Mouse (Mus musculus) forebrain, embryonic 16.5 days (tissue): ENCODE results near the gene Wdr83. TPM values are rescaled to one million over a fixed set of nuclear protein-coding genes. Genes with fewer than 3 reads are reported as not detected.
"Not testable (repeated sequence)": the region's sequence is repeated elsewhere in the genome, so short reads cannot be mapped to it uniquely, and the experiment has no call there.

Experiments used
- ATAC-seq: fragments of 200-750 bp; cut with Nextera tagmentation; 2 replicates; pipeline ENCODE4 v1.8.0; 2017; ENCODE audit warnings: mild to moderate bottlenecking, moderate library complexity
- H3K27ac ChIP-seq: fragments of 300-500 bp; sonication (generic); 2 replicates; pipeline ENCODE4 v1.5.1; 2014; ENCODE audit warnings: low read length, control low read depth
- H3K27me3 ChIP-seq: fragments of 300-500 bp; sonication (generic); replicated peaks from 2 replicates; pipeline ENCODE4 v1.6.1; 2014; ENCODE audit warnings: low read length; ENCODE audit not compliant: control insufficient read depth, insufficient read depth
- H3K36me3 ChIP-seq: fragments of 300-500 bp; sonication (generic); 2 replicates; pipeline ENCODE4 v1.6.1; 2014; ENCODE audit not compliant: control insufficient read depth, insufficient read depth
- H3K4me1 ChIP-seq: fragments of 300-500 bp; sonication (generic); replicated peaks from 2 replicates; pipeline ENCODE4 v1.6.1; 2014; ENCODE audit warnings: low read length; ENCODE audit not compliant: control insufficient read depth, insufficient read depth
- H3K4me2 ChIP-seq: fragments of 300-500 bp; sonication (generic); 2 replicates; pipeline ENCODE4 v1.6.1; 2014; ENCODE audit warnings: mild to moderate bottlenecking, low read length, control low read depth
- H3K4me3 ChIP-seq: fragments of 300-500 bp; sonication (generic); replicated peaks from 2 replicates; pipeline ENCODE4 v1.5.1; 2014; ENCODE audit warnings: mild to moderate bottlenecking, low read length, control low read depth
- H3K9ac ChIP-seq: fragments of 300-500 bp; sonication (generic); replicated peaks from 2 replicates; pipeline ENCODE4 v1.6.1; 2014; ENCODE audit warnings: low read depth, low read length, control low read depth
- H3K9me3 ChIP-seq: fragments of 300-500 bp; sonication (generic); 2 replicates; pipeline ENCODE4 v1.6.1; 2016; ENCODE audit warnings: low read length; ENCODE audit not compliant: control insufficient read depth
- whole genome bisulfite sequencing: fragments of 180-500 bp; shearing (Covaris S2); extraction: QIAGEN DNeasy Blood & Tissue Kit; methylation state at CpG from one replicate; pipeline ENCODE4 v1.1.7; 2014; 5-methylcytosine and 5-hydroxymethylcytosine counted together
- polyA plus RNA-seq: library from polyadenylated mRNA; unstranded; fragments of >200 nt; fragmentation: Nextera tagmentation; extraction: Ambion mirVana; gene quantifications from 2 replicates; pipeline ENCODE4 v1.2.1, GENCODE M21; 2015

Wdr83 gene
- polyA plus RNA-seq, 1 experiment from 2014 or later = 61.1 TPM

DNA sequence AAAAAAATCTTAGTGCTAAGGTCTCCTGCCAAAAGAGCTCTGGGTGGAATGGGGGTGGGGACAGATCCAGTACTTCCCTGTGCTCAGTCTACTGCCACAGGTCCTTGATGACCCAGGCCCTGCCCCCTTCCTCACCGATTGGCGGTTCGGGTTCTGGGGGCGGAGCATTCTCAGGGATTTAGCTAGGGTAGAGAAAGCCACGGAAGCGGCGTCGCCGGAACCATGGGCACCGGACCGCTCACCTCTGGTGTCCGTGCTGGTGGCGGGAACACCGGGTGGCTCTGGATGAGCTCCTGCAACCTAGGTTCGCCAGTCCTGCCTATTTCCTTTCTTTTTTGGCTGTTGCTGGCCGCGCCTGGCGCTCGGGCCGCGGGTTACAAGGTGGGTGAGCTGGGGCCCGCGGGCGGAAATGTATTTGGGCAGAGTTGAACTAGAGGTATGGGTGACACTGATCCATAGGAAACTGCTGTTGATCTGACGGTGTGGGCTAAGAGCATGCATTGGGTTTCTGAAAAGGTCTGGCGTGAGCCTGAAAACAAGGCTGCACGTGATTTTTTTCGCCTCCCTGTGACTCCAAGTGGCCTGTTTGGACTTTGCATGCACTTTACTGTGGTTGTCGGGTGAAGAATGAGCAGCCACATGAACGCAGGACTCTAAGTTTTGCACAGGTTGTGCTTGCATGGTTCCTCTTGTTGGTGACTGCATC is 2.2 kb upstream of the Wdr83 start, which contains the start of gene Man2b1:
Gene Man2b1, plus strand, starts transcription at position 163 of the 706 bp plus-strand sequence.
- H3K36me3 ChIP-seq = peaks cover 5% of the 10 kb centered on the region
- H3K9ac ChIP-seq = peak within 1 kb of the TSS; percentile 70
- under 1% methylated on average over 30 of the region's 30 CpGs for WGBS
- H3K4me1 ChIP-seq = peaks cover 34% of the 10 kb centered on the region
- peak within 1 kb of the TSS; percentile 86 for H3K4me2 ChIP-seq
- peak within 1 kb of the TSS; percentile 67 for H3K4me3 ChIP-seq
- peak; percentile 84 for ATAC-seq
- H3K9me3 ChIP-seq = no peaks in the 10 kb centered on the region
- no peaks in the 10 kb centered on the region for H3K27me3 ChIP-seq
- H3K27ac ChIP-seq = no peak within 1 kb of the TSS

DNA sequence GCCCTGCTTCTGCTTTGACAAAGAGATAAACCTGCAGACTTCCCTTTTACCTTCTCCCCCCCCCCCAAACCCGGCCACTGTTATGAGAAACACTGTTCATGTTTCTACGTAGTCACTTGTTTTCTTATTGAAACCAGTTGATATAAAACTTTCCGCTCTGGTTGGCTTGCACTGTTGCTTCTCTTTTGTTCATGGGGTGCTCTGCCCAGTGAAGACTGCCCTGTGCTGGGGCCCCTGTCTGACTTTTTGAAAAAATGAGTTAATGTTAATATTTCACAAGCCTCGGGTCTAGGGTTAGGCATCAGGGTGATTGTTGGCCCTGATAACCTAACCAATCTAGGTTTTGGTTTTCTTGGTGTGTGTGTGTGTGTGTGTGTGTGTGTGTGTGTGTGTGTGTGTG is 1.1 kb upstream of the Wdr83 start:
- ATAC-seq, H3K4me3 ChIP-seq, H3K4me2 ChIP-seq, H3K9ac ChIP-seq, H3K27ac ChIP-seq, H3K27me3 ChIP-seq, H3K36me3 ChIP-seq, H3K9me3 ChIP-seq: not testable (repeated sequence)
- H3K4me1 ChIP-seq = peaks cover 34% of the 10 kb centered on the region
- WGBS = 90% methylated on average over 4 of the region's 4 CpGs

DNA sequence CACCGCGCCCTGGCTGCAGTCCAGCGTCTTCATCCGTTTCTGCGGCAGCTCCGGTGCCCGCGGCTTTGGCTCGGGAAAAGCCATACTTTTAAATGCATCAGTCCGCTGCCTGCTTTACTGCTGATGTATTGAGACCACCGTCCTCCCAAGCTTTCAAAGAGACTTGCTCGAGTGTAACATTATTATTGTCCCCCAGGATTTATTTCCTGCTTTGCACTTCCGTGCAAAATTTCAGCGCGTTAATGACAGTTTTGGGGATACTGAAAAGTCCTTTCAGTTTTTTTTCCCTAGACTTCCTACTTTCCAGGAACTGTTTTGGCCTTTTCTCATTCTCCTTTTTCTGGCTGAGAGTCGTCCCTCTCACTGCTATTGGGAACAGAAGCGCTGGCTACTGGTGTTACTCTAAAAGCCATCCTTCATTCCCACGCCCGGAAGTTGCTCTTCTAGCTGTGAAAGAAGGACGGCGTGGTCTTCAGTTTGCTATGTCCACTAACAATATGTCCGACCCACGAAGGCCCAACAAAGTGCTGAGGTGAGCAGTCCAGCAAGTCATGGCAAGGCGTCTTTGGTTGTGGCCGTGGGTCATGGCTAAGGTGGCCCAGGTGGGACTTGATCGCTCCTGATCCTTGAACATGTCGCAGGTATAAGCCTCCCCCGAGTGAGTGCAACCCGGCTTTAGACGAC is 432 bp downstream of the Wdr83 start, which contains the start of gene Wdr83os:
Gene Wdr83os, plus strand, starts transcription at position 209 of the 684 bp plus-strand sequence.
- no peaks in the 10 kb centered on the region for H3K9me3 ChIP-seq
- under 1% methylated on average over 30 of the region's 30 CpGs for WGBS
- H3K27me3 ChIP-seq = no peaks in the 10 kb centered on the region
- peaks cover 10% of the 10 kb centered on the region for H3K36me3 ChIP-seq
- H3K9ac ChIP-seq = peak within 1 kb of the TSS; percentile 81
- peak within 1 kb of the TSS; percentile 71 for H3K4me2 ChIP-seq
- peaks cover 34% of the 10 kb centered on the region for H3K4me1 ChIP-seq
- ATAC-seq = peak; percentile 16
- H3K4me3 ChIP-seq = peak within 1 kb of the TSS; percentile 57
- H3K27ac ChIP-seq = 0 out of 2 replicates have a peak within 1 kb of the TSS, but pooled peaks have one; percentile 12

DNA sequence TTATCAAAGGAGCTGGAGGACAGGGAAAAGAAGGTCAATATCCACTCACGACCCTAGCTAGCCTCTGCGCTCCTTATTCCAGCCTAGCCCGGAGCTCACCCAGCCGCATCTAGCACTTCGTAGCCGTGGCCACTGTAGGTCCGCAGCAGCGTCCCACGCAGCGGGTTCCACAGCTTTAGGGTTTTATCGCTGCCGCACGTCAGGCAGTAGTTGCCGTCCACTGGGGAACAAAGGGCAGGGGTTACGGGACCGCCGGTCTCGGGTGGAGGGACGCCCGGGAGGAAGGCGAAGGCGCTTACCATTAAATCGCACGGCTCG is 933 bp downstream of the Wdr83 start:
- H3K4me3 ChIP-seq = peak overlapping the region; percentile 57
- peaks cover 12% of the 10 kb centered on the region for H3K36me3 ChIP-seq
- no peak overlapping the region for H3K27ac ChIP-seq
- H3K4me2 ChIP-seq = peak overlapping the region; percentile 71
- no peaks in the 10 kb centered on the region for H3K9me3 ChIP-seq
- H3K4me1 ChIP-seq = peaks cover 34% of the 10 kb centered on the region
- no peak for ATAC-seq
- H3K27me3 ChIP-seq = no peaks in the 10 kb centered on the region
- 1% methylated on average over 25 of the region's 25 CpGs for WGBS
- H3K9ac ChIP-seq = peak overlapping the region; percentile 81

- Histone ChIP-seq H3K4me1 (peaks cover 27% of the 10 kb centered on the region), H3K4me3 (no peak overlapping the region), H3K4me2 (no peak overlapping the region), H3K9me3 (no peaks in the 10 kb centered on the region), H3K9ac (no peak overlapping the region), H3K36me3 (peaks cover 20% of the 10 kb centered on the region), H3K27ac (no peak overlapping the region), H3K27me3 (no peaks in the 10 kb centered on the region)
- WGBS = 0% methylated on average over 2 of the region's 2 CpGs
- peak; percentile 57 for ATAC-seq
Observed at GRCm38 (mm10) chr8:85076993-85077392, 4.1 kb downstream of the Wdr83 start.

DNA sequence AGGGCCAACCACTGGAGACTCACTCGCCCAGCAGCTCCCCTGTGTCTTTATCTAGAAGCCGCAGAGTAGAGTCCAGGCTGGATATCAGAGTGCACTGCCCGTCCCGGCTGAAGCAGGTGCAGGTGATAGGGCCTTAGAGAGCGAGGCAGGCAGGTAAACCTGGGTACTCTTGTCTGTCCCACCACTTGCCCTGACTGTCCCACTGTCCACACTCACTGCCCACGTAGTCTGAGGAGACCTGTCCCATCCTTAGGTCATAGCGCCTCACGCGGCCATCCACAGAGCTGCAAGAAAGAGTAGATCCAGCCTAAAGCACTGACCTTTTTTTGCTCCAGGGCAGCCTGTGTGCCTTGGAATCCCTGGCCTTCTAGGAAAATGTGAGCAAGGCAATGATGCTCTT is 5.1 kb downstream of the Wdr83 start:
- ATAC-seq = no peak
- no peak overlapping the region for H3K4me3 ChIP-seq
- peaks cover 20% of the 10 kb centered on the region for H3K36me3 ChIP-seq
- no peak overlapping the region for H3K4me2 ChIP-seq
- no peak overlapping the region for H3K9ac ChIP-seq
- H3K4me1 ChIP-seq = peaks cover 20% of the 10 kb centered on the region
- WGBS = 82% methylated on average over 9 of the region's 9 CpGs
- no peak overlapping the region for H3K27ac ChIP-seq
- H3K9me3 ChIP-seq = no peaks in the 10 kb centered on the region
- H3K27me3 ChIP-seq = no peaks in the 10 kb centered on the region

- no peaks in the 10 kb centered on the region for H3K9me3 ChIP-seq
- no peak for ATAC-seq
- H3K36me3 ChIP-seq = peaks cover 20% of the 10 kb centered on the region
- peaks cover 20% of the 10 kb centered on the region for H3K4me1 ChIP-seq
- H3K27ac ChIP-seq = no peak overlapping the region
- H3K4me2 ChIP-seq = no peak overlapping the region
- no peak overlapping the region for H3K9ac ChIP-seq
- H3K27me3 ChIP-seq = no peaks in the 10 kb centered on the region
- WGBS = 92% methylated on average over 10 of the region's 10 CpGs
- H3K4me3 ChIP-seq = no peak overlapping the region
Observed at GRCm38 (mm10) chr8:85074617-85075016, 6.5 kb downstream of the Wdr83 start.

DNA sequence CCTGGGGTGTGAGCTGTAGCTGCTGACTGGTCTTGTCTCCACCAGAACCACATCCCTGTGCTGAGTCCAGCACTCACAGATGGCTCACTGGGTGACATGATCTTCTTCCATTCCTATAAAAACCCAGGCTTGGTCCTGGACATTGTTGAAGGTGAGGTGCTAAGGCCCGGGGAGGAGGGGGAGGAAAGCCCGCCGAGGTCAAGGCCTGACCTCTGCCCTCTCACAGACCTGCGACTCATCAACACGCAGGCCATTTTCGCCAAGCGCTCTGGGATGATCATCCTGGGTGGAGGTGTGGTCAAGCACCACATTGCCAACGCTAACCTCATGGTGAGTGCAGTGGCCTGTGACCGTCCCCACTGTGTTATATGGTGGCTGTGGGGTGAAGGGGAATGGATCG is 6.9 kb downstream of the Wdr83 start:
- Histone ChIP-seq H3K4me3 (no peak overlapping the region), H3K4me1 (peaks cover 16% of the 10 kb centered on the region), H3K9ac (no peak overlapping the region), H3K9me3 (no peaks in the 10 kb centered on the region), H3K36me3 (peaks cover 20% of the 10 kb centered on the region), H3K27ac (no peak overlapping the region), H3K27me3 (no peaks in the 10 kb centered on the region), H3K4me2 (no peak overlapping the region)
- 90% methylated on average over 10 of the region's 10 CpGs for WGBS
- no peak for ATAC-seq

GRCm38 (mm10) chr8:85073041-85073612 is 8.0 kb downstream of the Wdr83 start:
- Histone ChIP-seq H3K27me3 (no peaks in the 10 kb centered on the region), H3K4me1 (peaks cover 16% of the 10 kb centered on the region), H3K27ac (no peak overlapping the region), H3K9me3 (no peaks in the 10 kb centered on the region), H3K4me2 (no peak overlapping the region), H3K9ac (no peak overlapping the region), H3K36me3 (peaks cover 18% of the 10 kb centered on the region), H3K4me3 (no peak overlapping the region)
- no peak for ATAC-seq
- 94% methylated on average over 15 of the region's 15 CpGs for WGBS
